Mouse (Mus musculus) limb, embryonic 10.5 days (tissue): Measurements from ENCODE around the gene Ebf3. TPM values are rescaled to one million over a fixed set of nuclear protein-coding genes. Genes with fewer than 3 reads are reported as not detected.

Source experiments
- DNase-seq: peaks from one replicate; pipeline ENCODE4 v3.0.0-alpha.2; 2017; ENCODE audit warnings: low spot score
- H3K27ac ChIP-seq: fragments of 300-500 bp; sonication (generic); 2 replicates; pipeline ENCODE4 v1.5.1; 2016; ENCODE audit warnings: mild to moderate bottlenecking
- H3K27me3 ChIP-seq: fragments of 300-500 bp; sonication (generic); 2 replicates; pipeline ENCODE4 v1.6.1; 2016; ENCODE audit warnings: low read depth, mild to moderate bottlenecking; ENCODE audit not compliant: poor library complexity, severe bottlenecking
- H3K36me3 ChIP-seq: fragments of 300-500 bp; sonication (generic); 2 replicates; pipeline ENCODE4 v1.6.1; 2016; ENCODE audit warnings: mild to moderate bottlenecking, moderate library complexity
- H3K4me1 ChIP-seq: fragments of 300-500 bp; sonication (generic); 2 replicates; pipeline ENCODE4 v1.6.1; 2016
- H3K4me3 ChIP-seq: fragments of 300-500 bp; sonication (generic); 2 replicates; pipeline ENCODE4 v1.5.1; 2016; ENCODE audit warnings: mild to moderate bottlenecking, moderate library complexity
- H3K9me3 ChIP-seq: fragments of 300-500 bp; sonication (generic); replicated peaks from 2 replicates; pipeline ENCODE4 v1.6.1; 2016; ENCODE audit warnings: mild to moderate bottlenecking
- WGBS: fragments of 180-500 bp; shearing (Covaris S2); methylation state at CpG from one replicate; pipeline ENCODE4 v1.1.7; 2016; 5-methylcytosine and 5-hydroxymethylcytosine counted together
- polyA plus RNA-seq: library from polyadenylated mRNA; unstranded; fragments of >200 nt; fragmentation: Nextera tagmentation; extraction: Ambion mirVana; gene quantifications from 2 replicates; pipeline ENCODE4 v1.2.1, GENCODE M21; 2016

Gene Ebf3
- polyA plus RNA-seq, 1 experiment from 2014 or later, result 6.3 TPM

GRCm38 (mm10) chr7:137206770-137207285 is 107.4 kb downstream of the Ebf3 start:
- DNase-seq, result peak; percentile 44
- peaks cover 49% of the 10 kb centered on the region for H3K27me3 ChIP-seq

GRCm38 (mm10) chr7:137199533-137199932 is 114.7 kb downstream of the Ebf3 start:
- 92% methylated on average over 4 of the region's 4 CpGs for WGBS
- Histone ChIP-seq H3K27me3 (peaks cover 72% of the 10 kb centered on the region), H3K36me3 (peaks cover 68% of the 10 kb centered on the region), H3K9me3 (no peaks in the 10 kb centered on the region), H3K4me3 (no peak overlapping the region), H3K27ac (no peak overlapping the region), H3K4me1 (peaks cover 9% of the 10 kb centered on the region; the same call in 1 of the 2 replicates)
- no peak for DNase-seq

More at GRCm38 (mm10) chr7:137206770-137207285, 107.4 kb downstream of the Ebf3 start:
- no peaks in the 10 kb centered on the region for H3K9me3 ChIP-seq
- WGBS, result 67% methylated on average over 21 of the region's 21 CpGs
- no peak overlapping the region for H3K27ac ChIP-seq
- H3K36me3 ChIP-seq, result peaks cover 15% of the 10 kb centered on the region
- peaks cover 67% of the 10 kb centered on the region for H3K4me1 ChIP-seq
- H3K4me3 ChIP-seq, result no peak overlapping the region

DNA sequence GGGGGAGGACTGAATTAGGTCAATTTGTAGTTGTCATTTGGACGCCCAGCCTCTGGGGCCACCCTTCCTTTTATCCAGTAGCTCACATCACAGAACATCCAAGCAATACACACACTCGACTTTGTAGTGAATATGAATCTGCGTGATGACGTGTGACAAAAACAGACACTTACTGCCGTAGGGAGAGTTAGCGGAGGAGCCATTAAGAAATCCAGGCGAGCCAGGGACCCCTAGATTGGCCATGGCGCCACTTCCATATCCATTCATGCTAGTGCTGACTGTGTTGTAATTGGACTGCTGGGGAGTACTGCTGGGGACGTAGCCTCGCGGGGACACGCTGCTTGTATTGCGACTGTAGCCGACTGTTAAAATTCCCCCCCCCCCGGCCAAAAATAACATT is 115.3 kb downstream of the Ebf3 start:
- WGBS, result 92% methylated on average over 15 of the region's 15 CpGs
- no peaks in the 10 kb centered on the region for H3K9me3 ChIP-seq
- peaks cover 73% of the 10 kb centered on the region for H3K36me3 ChIP-seq
- no peak overlapping the region for H3K27ac ChIP-seq
- peaks cover 9% of the 10 kb centered on the region; the same call in 1 of the 2 replicates for H3K4me1 ChIP-seq
- peaks cover 66% of the 10 kb centered on the region for H3K27me3 ChIP-seq
- no peak for DNase-seq
- no peak overlapping the region for H3K4me3 ChIP-seq

DNA sequence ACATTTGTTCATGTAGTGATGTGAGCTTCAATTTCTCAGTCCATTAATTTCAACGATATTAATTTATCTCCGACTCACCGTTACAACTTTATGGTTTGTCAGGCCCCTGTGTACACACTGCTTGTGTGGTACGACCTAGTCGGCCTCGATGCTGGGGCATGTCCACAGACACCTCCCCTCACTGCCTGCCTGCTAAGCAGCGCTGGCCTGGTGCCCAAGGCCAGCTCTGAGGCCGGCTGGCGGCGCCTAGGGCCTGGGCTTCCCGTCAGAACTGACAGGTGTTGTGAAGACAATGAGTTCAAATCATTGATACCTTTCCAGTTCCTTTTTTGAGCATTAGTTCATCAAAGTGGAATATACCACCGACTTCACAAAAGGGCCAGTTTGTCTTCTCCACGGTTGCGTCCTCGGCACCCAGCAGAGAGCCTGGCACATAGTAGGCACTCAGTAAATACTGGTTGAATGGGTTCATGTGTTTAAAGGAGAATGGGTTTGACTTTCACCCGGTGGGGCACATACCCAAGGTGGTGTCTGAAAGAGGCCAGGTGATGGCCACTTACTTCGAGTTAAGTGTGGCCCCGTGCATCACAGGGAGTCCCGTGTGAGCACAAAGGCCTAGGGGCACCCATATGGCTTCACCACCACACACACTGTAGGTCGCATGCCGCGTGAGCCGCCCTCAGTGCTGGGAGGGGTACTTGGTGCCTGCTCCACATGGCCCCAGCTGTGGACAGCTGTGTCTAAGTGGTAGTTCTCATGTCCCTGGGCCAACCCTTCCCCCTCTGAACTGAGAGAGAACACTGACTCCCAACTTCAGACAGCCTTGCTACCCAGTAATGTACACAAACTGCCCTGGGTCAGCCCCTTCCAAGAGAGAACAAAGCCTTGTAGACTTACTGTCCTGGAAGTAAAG is 116.9 kb downstream of the Ebf3 start:
- Histone ChIP-seq H3K36me3 (peaks cover 74% of the 10 kb centered on the region), H3K4me1 (peaks cover 12% of the 10 kb centered on the region; the same call in 1 of the 2 replicates), H3K27me3 (peaks cover 52% of the 10 kb centered on the region), H3K9me3 (no peaks in the 10 kb centered on the region), H3K4me3 (no peak overlapping the region), H3K27ac (no peak overlapping the region)
- 90% methylated on average over 23 of the region's 23 CpGs for WGBS
- no peak for DNase-seq

DNA sequence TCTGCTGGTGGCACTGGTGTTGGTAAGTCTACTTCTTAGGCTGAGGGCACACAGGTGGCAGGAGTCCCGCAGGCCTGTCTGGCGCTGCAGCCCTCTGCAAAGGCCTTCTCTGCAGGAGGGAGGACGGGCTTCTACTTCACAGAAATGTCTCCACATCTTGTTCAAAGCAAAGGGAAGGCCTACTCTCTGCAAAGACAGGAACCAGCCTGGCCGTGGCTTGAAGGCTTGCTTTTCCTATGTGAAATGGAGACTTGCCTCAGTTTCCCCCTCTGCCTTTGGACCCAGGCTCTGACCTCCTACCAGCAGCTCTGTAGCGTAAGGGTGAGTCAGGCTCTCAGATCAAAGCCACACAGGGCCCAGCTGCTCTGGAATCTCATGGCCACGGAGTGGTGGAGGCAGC is 117.7 kb downstream of the Ebf3 start:
- H3K36me3 ChIP-seq, result peaks cover 66% of the 10 kb centered on the region
- H3K4me1 ChIP-seq, result 0 out of 2 replicates have a peak, but pooled peaks cover 6% of the 10 kb centered on the region
- no peak overlapping the region for H3K4me3 ChIP-seq
- H3K9me3 ChIP-seq, result no peaks in the 10 kb centered on the region
- WGBS, result 84% methylated on average over 6 of the region's 6 CpGs
- no peak overlapping the region for H3K27ac ChIP-seq
- no peak for DNase-seq
- peaks cover 44% of the 10 kb centered on the region for H3K27me3 ChIP-seq

DNA sequence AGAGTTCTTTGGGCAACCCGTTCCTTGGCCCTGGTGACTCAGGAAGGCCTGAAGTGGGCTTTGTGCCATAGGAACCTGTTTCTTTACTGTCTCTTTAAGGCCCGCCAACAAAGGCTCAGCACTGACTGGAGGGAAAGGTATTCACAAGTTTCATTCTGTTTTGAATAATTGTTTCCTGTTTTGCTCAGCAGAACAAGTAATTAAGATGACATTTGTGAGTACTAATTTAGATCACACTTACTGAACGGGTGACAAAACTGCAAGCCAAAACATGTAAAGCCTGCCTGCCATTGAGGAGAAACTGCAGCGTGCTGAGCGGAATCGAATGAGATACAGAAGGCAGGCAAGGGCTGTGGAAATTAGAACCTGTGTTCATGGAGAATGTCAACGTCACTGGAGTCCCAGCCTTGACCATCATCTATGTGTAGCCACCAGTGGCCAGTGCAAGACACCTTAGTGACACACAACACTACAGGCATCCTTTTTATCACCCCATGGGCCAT is 121.4 kb downstream of the Ebf3 start:
- peaks cover 21% of the 10 kb centered on the region for H3K27me3 ChIP-seq
- no peak overlapping the region for H3K27ac ChIP-seq
- 65% methylated on average over 7 of the region's 7 CpGs for WGBS
- no peak overlapping the region for H3K4me3 ChIP-seq
- DNase-seq, result no peak
- H3K9me3 ChIP-seq, result no peaks in the 10 kb centered on the region
- peaks cover 30% of the 10 kb centered on the region for H3K36me3 ChIP-seq
- 0 out of 2 replicates have a peak, but pooled peaks cover 3% of the 10 kb centered on the region for H3K4me1 ChIP-seq

DNA sequence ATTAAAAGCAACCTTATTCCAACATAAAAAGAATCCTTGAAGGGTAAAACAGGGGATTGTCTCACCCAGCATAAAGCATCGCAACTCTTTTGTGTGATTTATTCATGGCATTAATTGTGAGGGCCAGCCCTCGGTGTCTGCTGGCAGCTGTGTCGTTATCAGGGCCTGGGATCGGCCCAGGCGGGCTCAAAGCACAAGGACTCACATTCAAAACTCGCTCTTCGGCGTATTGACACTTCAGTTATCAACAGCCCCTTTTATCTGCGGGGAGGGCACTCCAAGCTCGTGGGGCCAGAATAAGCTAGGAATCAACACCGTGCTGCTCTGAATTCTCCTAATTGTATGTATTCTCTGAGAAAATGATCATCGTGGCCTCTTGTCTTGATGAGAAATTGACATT is 122.4 kb downstream of the Ebf3 start:
- Histone ChIP-seq H3K36me3 (peaks cover 21% of the 10 kb centered on the region), H3K27ac (no peak overlapping the region), H3K4me1 (0 out of 2 replicates have a peak, but pooled peaks cover 3% of the 10 kb centered on the region), H3K4me3 (no peak overlapping the region), H3K9me3 (no peaks in the 10 kb centered on the region), H3K27me3 (peaks cover 19% of the 10 kb centered on the region)
- no peak for DNase-seq
- WGBS, result 59% methylated on average over 12 of the region's 12 CpGs

- DNase-seq, result no peak
- 33% methylated on average over 9 of the region's 9 CpGs for WGBS
- H3K27ac ChIP-seq, result no peak overlapping the region; the same call in 1 of the 2 replicates
These were observed 142.0 kb downstream of the Ebf3 start for GRCm38 (mm10) chr7:137172278-137172677.

GRCm38 (mm10) chr7:137159086-137159485 is 155.2 kb downstream of the Ebf3 start:
- H3K9me3 ChIP-seq, result no peaks in the 10 kb centered on the region
- H3K4me1 ChIP-seq, result 0 out of 2 replicates have a peak, but pooled peaks cover 6% of the 10 kb centered on the region
- no peak overlapping the region for H3K4me3 ChIP-seq
- H3K27me3 ChIP-seq, result peaks cover 9% of the 10 kb centered on the region; the same call in 1 of the 2 replicates
- no peak for DNase-seq
- no peak overlapping the region for H3K27ac ChIP-seq
- H3K36me3 ChIP-seq, result no peaks in the 10 kb centered on the region

More at GRCm38 (mm10) chr7:137172278-137172677, 142.0 kb downstream of the Ebf3 start:
- no peaks in the 10 kb centered on the region for H3K9me3 ChIP-seq
- H3K4me3 ChIP-seq, result no peak overlapping the region
- peaks cover 20% of the 10 kb centered on the region for H3K27me3 ChIP-seq
- peaks cover 6% of the 10 kb centered on the region for H3K4me1 ChIP-seq
- no peaks in the 10 kb centered on the region for H3K36me3 ChIP-seq

DNA sequence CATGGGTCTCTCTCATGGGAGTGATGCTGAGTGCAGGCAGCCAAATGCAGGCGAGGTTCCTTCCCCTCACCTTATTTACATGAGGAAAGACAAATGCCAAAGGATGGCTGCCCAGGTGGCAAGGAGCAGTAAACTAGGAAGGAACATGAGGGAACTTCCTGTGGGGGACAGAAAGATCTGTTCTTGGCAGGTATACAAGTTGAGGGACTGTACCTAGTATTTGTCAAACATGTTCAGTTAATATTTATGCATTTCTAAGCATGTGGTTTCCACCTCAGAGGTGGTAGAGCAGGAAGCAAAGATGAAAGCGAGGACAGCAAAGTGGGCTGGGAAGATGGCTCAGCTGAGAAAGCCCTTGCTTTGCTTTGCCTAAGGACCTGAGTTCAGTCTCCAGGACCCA is 159.6 kb downstream of the Ebf3 start:
- Histone ChIP-seq H3K4me3 (no peak overlapping the region), H3K9me3 (no peaks in the 10 kb centered on the region), H3K27me3 (peaks cover 35% of the 10 kb centered on the region; the same call in 1 of the 2 replicates), H3K27ac (no peak overlapping the region), H3K4me1 (peaks cover 4% of the 10 kb centered on the region; the same call in 1 of the 2 replicates), H3K36me3 (no peaks in the 10 kb centered on the region)
- 71% methylated on average over 2 of the region's 2 CpGs for WGBS
- DNase-seq, result no peak

- Histone ChIP-seq H3K27ac (no peak overlapping the region), H3K4me3 (no peak overlapping the region), H3K36me3 (no peaks in the 10 kb centered on the region), H3K4me1 (peaks cover 30% of the 10 kb centered on the region), H3K9me3 (no peaks in the 10 kb centered on the region), H3K27me3 (peaks cover 38% of the 10 kb centered on the region; the same call in 1 of the 2 replicates)
- 90% methylated on average over 2 of the region's 2 CpGs for WGBS
- DNase-seq, result no peak
These were observed 162.4 kb downstream of the Ebf3 start for GRCm38 (mm10) chr7:137151854-137152253.

- H3K36me3 ChIP-seq, result no peaks in the 10 kb centered on the region
- no peak overlapping the region for H3K4me3 ChIP-seq
- no peaks in the 10 kb centered on the region; the same call in 1 of the 2 replicates for H3K9me3 ChIP-seq
- H3K27ac ChIP-seq, result no peak overlapping the region
- DNase-seq, result peak; percentile 57
- H3K4me1 ChIP-seq, result peaks cover 62% of the 10 kb centered on the region
- peaks cover 40% of the 10 kb centered on the region; the same call in 1 of the 2 replicates for H3K27me3 ChIP-seq
- whole genome bisulfite sequencing, result 37% methylated on average over 12 of the region's 12 CpGs
These were observed 167.1 kb downstream of the Ebf3 start for GRCm38 (mm10) chr7:137147101-137147500.
